In the genomic region with DNA sequence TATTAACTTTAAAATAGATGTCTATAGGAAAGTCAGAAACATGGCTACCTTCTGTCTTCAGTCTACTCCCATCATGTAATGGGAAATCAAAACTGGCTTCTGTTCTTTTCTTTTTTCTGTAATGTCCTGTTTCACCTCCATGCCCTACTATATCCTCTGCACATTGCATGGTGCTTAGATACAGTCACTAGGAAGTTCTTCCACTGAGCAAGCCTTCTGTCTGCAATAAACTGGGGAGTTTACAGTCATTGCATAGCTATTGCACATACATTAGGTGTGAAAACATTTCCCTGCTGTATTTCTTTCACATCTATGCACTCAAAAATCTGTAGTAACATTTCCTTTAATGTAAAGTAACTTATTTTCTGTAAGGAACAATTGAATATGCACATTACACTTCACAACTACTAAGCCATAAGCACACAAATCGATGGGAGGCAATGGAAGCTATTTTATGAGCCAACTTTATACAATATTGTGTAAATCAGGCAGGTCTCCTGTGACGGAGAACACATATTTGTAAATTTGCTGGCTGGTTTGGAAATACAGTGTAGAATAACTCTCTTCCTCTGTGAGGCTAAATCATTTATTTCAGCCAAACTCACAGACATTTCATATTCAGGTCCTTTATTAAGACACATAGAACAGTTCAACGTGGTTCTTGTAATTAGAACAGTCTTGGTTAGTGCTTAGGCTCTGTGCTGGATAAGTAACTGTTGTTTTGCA, we compare ENCODE assay signal across 20 mouse cellular contexts.
DNase-seq lines count a peak whose midpoint lies in the region; ATAC-seq and TF ChIP-seq lines count a peak whose summit lies in the region.
"Had no signal": no experiment of that assay in that cellular context is flagged by ENCODE, and none has a peak within 500 bp of the region (broad histone marks: within the 10 kb centered on the region; RNA-seq: fewer than 3 reads in every experiment).

No protein-coding gene starts in this region.

- H3K27ac ChIP-seq in layer of hippocampus, adult 2 months = peak overlapping the region; percentile 83

- TF ChIP-seq CTCF in layer of hippocampus, adult 2 months (conservative IDR thresholded peaks at IDR 0.05) = no peak

- ATAC-seq in granulocyte monocyte progenitor cell, adult 5-6 weeks (replicated peaks; ENCODE audit: poor library complexity, severe bottlenecking) = peak; percentile 33; the same call in 1 of the 2 replicates
- peak; percentile 90 for ATAC-seq in megakaryocyte, adult 5-6 weeks (ENCODE audit: poor library complexity, severe bottlenecking)
- ATAC-seq in megakaryocyte progenitor cell, adult 5-6 weeks (replicated peaks; ENCODE audit: poor library complexity) = peak; percentile 52
- ATAC-seq: activated CD4-positive, CD25-positive, alpha-beta regulatory T cell, adult 4 months; CD4-positive, CD25-positive, alpha-beta regulatory T cell, adult 4 months; Patski had no signal

- no peak overlapping the region for H3K4me3 ChIP-seq in layer of hippocampus, adult 2 months

- no peak for DNase-seq in layer of hippocampus, adult 2 months (ENCODE audit: low spot score in 2 of 2)
- no peak for DNase-seq in layer of hippocampus, adult 11-12 months (ENCODE audit: low spot score)
- no peak for DNase-seq in cerebellum, adult 9-10 months
- no peak for DNase-seq in thymus, postnatal 0 days (ENCODE audit: low spot score)
- DNase-seq in ovary, postnatal 10 days (ENCODE audit: low spot score) = no peak
- DNase-seq: adrenal gland, adult 2 months; adrenal gland, adult 8-10 months; adrenal gland, postnatal 10 days; adrenal gland, postnatal 14 days; adrenal gland, postnatal 25 days; adrenal gland, postnatal 36 days; B cell, adult 2 months; cerebellum, adult 11 months; cerebellum, adult 11-12 months had no signal

Comparison
In these comparisons a context has a peak if more than half of its experiments do, and no peak if none do; other contexts are left out.
1. ATAC-seq: peak in every context shown above with its lines; median percentile 90 in megakaryocyte, adult 5-6 weeks; 52 in megakaryocyte progenitor cell, adult 5-6 weeks; 33 in granulocyte monocyte progenitor cell, adult 5-6 weeks.